Mouse (Mus musculus): ENCODE results near the gene Efnb2. TPM values are rescaled to one million over a fixed set of nuclear protein-coding genes. Genes with fewer than 3 reads are reported as not detected.

Gene Efnb2
- polyA plus RNA-seq, 1 experiment: 89.3 TPM

DNA sequence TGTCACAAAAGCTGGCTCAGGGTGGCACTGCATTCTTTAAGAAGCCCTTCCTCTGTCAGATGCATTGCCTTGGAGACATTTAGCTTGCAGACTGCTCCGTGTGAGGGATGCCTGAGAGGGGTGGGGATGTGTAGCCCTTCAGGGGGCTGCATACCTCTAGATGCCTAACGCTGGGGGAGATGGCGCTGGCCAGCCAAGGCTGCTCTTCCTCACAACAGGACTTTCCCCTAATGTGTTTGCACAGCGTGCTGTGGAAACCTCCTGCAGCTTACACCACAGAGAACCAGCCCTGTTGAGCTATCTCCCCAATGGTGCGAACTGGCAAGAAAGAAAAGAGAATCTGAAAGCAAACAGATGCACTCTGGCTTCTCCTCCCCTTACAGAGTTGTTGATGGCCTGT, 51.9 kb downstream of the Efnb2 start:
- DNase-seq (ENCODE audit: low read depth): peak; percentile 27
- TF ChIP-seq POLR2A (IDR thresholded peaks at IDR 0.05; ENCODE audit: borderline replicate concordance, extremely low read depth, insufficient read depth, insufficient read length, poor library complexity, severe bottlenecking) (no peak), CTCF (IDR thresholded peaks at IDR 0.05; ENCODE audit: borderline replicate concordance, extremely low read depth, insufficient read depth, insufficient read length) (no peak)

DNA sequence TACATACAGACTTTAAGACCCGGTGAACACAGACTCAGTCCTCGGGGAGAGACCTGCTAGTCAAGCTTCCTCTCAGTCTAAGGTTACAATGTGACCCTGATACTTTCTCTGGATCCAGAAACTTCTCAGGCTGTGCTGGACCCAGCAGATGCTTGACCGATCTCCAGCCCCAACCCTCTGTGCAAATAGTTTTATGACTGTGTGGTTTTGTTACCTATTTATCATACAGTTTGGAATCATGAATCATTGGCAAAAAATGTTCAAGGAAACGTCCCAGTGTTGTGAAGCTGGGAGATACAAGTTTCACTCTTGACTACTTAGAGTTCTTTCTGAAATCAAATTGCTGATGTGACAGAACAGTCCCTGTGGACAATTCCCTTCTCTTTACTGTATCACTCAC, 55.4 kb downstream of the Efnb2 start:
- TF ChIP-seq CTCF (IDR thresholded peaks at IDR 0.05; ENCODE audit: borderline replicate concordance, extremely low read depth, insufficient read depth, insufficient read length) (no peak), POLR2A (IDR thresholded peaks at IDR 0.05; ENCODE audit: borderline replicate concordance, extremely low read depth, insufficient read depth, insufficient read length, poor library complexity, severe bottlenecking) (no peak)
- DNase-seq (ENCODE audit: low read depth): no peak

DNA sequence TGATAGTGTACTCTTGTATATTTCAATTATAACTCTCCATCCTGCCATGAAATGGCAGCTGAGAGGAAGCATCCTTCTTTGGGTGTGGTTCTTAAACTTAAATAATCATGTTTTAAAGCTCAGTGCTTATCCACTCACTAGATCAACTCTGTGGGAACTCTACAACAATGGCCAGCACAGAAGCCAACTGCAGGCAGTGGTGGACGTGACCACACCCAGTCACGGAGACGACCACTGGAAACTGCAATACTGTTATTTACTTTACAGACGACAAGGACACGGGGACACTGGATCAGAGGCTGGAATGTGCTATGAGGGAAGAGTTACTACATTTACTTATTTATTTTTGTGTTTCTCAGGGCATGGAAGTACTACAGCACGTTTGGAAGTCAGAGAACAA, 57.2 kb downstream of the Efnb2 start:
- DNase-seq (ENCODE audit: low read depth): no peak
- no peak for TF ChIP-seq POLR2A (IDR thresholded peaks at IDR 0.05; ENCODE audit: borderline replicate concordance, extremely low read depth, insufficient read depth, insufficient read length, poor library complexity, severe bottlenecking)
- TF ChIP-seq CTCF (IDR thresholded peaks at IDR 0.05; ENCODE audit: borderline replicate concordance, extremely low read depth, insufficient read depth, insufficient read length): no peak

DNA sequence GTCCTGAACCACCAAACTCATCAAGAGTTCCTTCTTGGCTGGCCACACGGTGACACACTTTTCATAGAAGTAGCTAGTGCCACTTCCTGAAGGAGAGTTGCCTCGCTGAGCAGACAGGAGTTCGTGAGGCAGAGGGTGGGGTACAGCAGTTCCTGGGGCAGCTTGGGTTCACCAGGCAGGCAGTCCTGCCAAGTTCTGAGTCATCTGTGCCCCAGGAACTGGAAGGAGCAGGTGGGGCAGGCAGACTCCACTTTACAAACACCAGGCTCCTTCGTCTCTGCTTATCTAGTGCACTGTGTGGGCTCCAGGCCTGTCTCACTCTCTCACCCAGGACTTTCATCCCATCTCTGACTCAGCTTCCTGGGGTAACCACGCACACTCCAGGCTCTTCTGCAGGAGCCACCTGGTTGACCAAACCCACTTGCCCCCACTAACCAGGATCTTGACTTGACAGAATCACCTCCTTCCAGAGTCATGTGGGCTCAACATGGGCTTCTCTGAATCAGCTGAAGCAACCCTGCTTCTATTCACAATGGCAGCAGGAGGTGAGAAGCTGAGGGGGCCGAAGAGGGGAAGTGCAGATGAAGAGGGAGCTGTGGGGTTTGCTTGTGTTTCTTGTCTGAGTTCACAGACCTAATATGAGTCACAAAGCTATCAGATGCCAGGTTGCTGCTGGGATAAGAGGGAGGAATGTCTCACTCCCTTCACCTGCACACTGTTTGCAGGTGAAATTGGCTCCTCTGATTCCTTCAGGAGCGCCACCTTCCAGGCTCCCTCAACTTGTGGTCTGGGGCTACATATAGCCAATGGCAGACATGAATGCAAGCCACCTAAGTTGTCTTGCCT, 58.2 kb downstream of the Efnb2 start:
- no peak for DNase-seq (ENCODE audit: low read depth)
- no peak for TF ChIP-seq POLR2A (IDR thresholded peaks at IDR 0.05; ENCODE audit: borderline replicate concordance, extremely low read depth, insufficient read depth, insufficient read length, poor library complexity, severe bottlenecking)
- TF ChIP-seq CTCF (IDR thresholded peaks at IDR 0.05; ENCODE audit: borderline replicate concordance, extremely low read depth, insufficient read depth, insufficient read length): no peak

DNA sequence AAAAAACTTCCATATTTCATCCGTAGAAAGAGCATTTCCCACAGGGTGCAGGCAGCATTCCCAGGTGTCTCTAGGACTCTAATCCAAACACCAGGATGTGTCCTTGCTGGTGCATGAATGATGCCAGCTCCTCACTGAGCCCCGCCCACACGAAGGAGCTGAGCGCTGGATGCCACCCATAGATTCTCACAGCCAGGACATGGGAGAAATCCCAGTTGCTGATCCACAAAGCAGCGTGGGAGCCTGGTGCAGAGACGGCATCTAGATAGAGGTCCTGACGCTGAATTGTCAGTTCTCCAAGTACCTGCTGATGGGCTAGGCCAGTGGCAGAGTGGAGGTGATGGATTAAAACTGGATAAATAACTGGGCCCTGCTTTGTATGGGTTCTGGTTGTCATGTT, 61.1 kb downstream of the Efnb2 start:
- no peak for TF ChIP-seq CTCF (IDR thresholded peaks at IDR 0.05; ENCODE audit: borderline replicate concordance, extremely low read depth, insufficient read depth, insufficient read length)
- no peak for TF ChIP-seq POLR2A (IDR thresholded peaks at IDR 0.05; ENCODE audit: borderline replicate concordance, extremely low read depth, insufficient read depth, insufficient read length, poor library complexity, severe bottlenecking)
- DNase-seq (ENCODE audit: low read depth): no peak

DNA sequence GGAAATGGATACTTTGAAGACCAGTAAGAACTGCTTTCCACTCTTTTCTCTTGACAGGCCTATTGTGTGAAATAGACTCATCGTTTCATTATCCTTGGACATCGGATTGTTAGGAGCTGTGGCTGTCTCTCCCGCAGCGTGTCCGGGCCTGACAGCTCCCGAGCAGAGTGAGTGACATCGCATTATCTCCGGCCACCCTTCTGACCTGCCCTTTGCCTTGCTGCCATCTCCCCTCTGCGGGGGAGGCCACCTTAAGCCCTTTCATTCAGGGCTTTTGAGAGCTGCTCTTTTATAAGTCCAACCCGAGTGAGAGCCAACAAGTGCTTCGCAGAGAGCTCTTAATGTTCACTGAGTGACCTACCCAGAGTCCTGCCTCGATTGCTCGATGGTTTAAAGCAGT, 63.6 kb downstream of the Efnb2 start:
- TF ChIP-seq POLR2A (IDR thresholded peaks at IDR 0.05; ENCODE audit: borderline replicate concordance, extremely low read depth, insufficient read depth, insufficient read length, poor library complexity, severe bottlenecking) (no peak), CTCF (IDR thresholded peaks at IDR 0.05; ENCODE audit: borderline replicate concordance, extremely low read depth, insufficient read depth, insufficient read length) (no peak)
- no peak for DNase-seq (ENCODE audit: low read depth)

DNA sequence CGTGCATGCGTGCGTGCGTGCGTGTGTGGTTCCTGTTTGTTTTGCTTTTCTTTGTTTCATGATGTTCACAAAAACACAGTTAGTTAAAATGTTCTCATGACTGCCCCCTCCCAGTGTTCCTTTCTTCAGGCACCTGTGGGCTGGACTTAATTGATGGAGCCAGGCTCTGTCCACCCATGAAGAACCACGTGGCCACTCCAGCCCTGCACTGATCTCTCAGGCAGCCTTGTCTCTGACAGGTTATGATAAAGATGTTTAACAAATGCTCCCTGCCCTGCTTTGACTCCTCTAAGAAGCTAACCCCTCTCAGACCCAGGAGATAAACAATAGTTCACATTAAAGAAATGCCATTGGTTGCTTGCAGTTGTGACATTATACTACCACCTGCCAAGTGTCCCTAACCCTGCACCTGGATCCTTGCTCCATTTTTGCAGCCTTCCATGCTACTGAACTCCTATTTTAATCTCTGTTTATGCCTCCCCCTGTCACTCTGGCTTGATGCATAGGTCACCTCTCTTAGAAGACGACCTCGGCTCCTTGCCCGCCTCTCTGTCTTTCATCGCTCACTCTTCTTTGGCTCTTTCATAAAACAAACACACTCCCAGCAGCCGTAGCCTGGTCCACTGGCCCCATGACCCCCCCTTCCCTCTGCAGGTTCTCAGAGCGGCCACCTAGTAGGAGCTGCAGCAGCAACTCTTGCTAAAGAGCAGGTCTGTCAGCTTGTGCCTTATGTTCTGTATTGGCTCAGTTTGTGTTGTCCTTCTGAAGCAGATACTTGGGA, 65.0 kb downstream of the Efnb2 start:
- no peak for DNase-seq (ENCODE audit: low read depth)

DNA sequence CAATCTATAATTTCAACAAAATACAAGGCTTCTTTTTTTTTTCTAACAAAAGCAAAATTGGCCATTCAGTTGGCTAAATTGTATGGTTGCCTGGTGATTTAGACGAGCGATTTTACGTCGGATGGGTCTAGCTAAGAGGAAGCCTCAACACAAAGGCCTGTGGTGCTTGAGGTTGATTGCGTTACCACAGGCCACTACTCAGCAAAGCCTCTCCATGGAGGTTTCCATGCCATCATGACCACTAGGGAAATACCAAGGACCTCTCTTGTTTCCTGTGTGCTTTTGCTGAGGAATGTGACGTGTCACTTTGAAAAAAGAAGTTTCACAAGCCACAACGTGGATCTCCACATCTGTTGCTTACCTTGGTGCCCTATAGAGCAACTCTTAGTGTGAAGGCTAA, 67.2 kb downstream of the Efnb2 start:
- TF ChIP-seq CTCF (IDR thresholded peaks at IDR 0.05; ENCODE audit: borderline replicate concordance, extremely low read depth, insufficient read depth, insufficient read length): no peak
- TF ChIP-seq POLR2A (IDR thresholded peaks at IDR 0.05; ENCODE audit: borderline replicate concordance, extremely low read depth, insufficient read depth, insufficient read length, poor library complexity, severe bottlenecking): no peak
- DNase-seq (ENCODE audit: low read depth): no peak

More for the DNA sequence above, 65.0 kb downstream of the Efnb2 start:
- TF ChIP-seq POLR2A (IDR thresholded peaks at IDR 0.05; ENCODE audit: borderline replicate concordance, extremely low read depth, insufficient read depth, insufficient read length, poor library complexity, severe bottlenecking): no peak
- TF ChIP-seq CTCF (IDR thresholded peaks at IDR 0.05; ENCODE audit: borderline replicate concordance, extremely low read depth, insufficient read depth, insufficient read length): no peak

DNA sequence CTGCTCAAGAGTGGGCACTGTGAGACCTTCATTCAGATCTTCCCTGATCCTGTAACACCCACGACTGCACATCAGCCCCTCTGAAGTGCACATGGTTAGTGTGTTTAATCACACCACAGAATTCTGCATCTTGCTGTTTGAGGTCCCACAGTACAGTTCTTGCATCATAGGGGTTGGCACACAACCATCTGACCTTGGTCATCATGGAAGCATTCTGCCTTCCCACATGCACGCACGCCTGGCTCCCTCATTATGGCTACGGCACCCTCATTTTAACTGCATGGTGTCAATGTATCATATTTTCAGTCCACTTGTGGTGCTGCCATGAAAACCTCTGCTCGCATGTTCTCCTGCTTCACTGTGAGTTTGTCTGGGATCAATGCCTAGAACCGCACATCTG, 67.7 kb downstream of the Efnb2 start:
- DNase-seq (ENCODE audit: low read depth): no peak
- TF ChIP-seq CTCF (IDR thresholded peaks at IDR 0.05; ENCODE audit: borderline replicate concordance, extremely low read depth, insufficient read depth, insufficient read length): no peak
- no peak for TF ChIP-seq POLR2A (IDR thresholded peaks at IDR 0.05; ENCODE audit: borderline replicate concordance, extremely low read depth, insufficient read depth, insufficient read length, poor library complexity, severe bottlenecking)

DNA sequence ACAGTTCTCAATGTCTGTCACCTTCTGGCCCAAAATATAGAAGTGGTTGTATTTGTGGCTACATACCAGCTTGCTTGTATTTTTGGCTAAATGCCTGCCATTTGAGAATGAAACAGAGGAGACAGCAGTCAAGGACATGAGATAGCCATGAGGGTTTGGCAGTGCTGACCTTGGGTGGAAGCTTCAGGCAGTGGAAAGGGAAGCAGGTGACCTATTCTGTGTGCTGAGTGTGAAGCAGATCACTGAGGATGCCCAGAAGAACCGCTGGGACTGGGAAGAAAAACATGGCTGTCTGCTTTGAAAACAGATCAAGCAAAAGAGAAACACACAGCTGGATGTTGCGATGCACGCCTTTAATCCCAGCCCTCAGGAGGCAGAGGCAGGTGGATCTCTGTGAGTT, 68.7 kb downstream of the Efnb2 start:
- no peak for DNase-seq (ENCODE audit: low read depth)
- TF ChIP-seq POLR2A (IDR thresholded peaks at IDR 0.05; ENCODE audit: borderline replicate concordance, extremely low read depth, insufficient read depth, insufficient read length, poor library complexity, severe bottlenecking) (no peak), CTCF (IDR thresholded peaks at IDR 0.05; ENCODE audit: borderline replicate concordance, extremely low read depth, insufficient read depth, insufficient read length) (no peak)

DNA sequence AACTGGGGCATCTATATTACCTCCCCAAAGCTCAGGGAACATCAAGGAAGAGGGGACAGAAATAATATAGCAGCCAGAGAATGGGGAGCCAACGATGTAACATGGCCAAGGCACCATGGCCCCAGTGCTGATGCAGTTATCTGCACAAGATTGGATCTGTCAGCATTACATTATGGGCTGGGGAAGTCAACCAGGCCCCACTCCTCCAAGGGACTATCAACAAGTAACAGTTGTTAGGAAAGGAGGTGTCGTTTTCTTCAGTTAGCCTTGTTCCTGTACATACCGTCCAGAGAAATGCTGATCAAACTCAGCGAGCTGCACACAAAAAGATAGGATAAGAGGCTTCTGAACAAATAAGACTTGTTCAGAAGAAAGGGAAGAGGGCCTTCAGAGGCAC, 77.1 kb downstream of the Efnb2 start:
- DNase-seq (ENCODE audit: low read depth): no peak
- TF ChIP-seq CTCF (IDR thresholded peaks at IDR 0.05; ENCODE audit: borderline replicate concordance, extremely low read depth, insufficient read depth, insufficient read length) (no peak), POLR2A (IDR thresholded peaks at IDR 0.05; ENCODE audit: borderline replicate concordance, extremely low read depth, insufficient read depth, insufficient read length, poor library complexity, severe bottlenecking) (no peak)

Measured in brain, embryonic 14.5 days (tissue).